Comparison of ENCODE assay signal across 9 mouse cellular contexts in genomic region chrX:61046700-61047099, GRCm38 (mm10).
DNase-seq lines count a peak whose midpoint lies in the region; ATAC-seq and TF ChIP-seq lines count a peak whose summit lies in the region.
"Had no signal": no experiment of that assay in that cellular context is flagged by ENCODE, and none has a peak within 500 bp of the region (broad histone marks: within the 10 kb centered on the region; RNA-seq: fewer than 3 reads in every experiment).

No protein-coding gene starts in this region.

- no peaks in the 10 kb centered on the region for H3K79me2 ChIP-seq in MEL (ENCODE audit: control insufficient read depth, insufficient read depth, low read length, poor library complexity)

- peak; percentile 53 for TF ChIP-seq RAD21 in MEL (IDR thresholded peaks at IDR 0.05; ENCODE audit: low read depth, low read length)

- TF ChIP-seq POLR2A in MEL (IDR thresholded peaks at IDR 0.05; ENCODE audit: control insufficient read depth in 1 of 2, insufficient read depth in 1 of 2, low read depth in 1 of 2, low read length in 2 of 2, poor library complexity in 1 of 2) = no peak

- H3K9ac ChIP-seq in MEL (ENCODE audit: control insufficient read depth, low read depth, low read length, poor library complexity, severe bottlenecking) = no peak overlapping the region
- H3K9ac ChIP-seq: neural tube, embryonic 12.5 days had no signal

- TF ChIP-seq CTCF in MEL (IDR thresholded peaks at IDR 0.05 in 2 of 3, conservative IDR thresholded peaks at IDR 0.05 in 1 of 3; ENCODE audit: control insufficient read depth in 1 of 3, insufficient read depth in 1 of 3, low read depth in 2 of 3, low read length in 3 of 3, poor library complexity in 1 of 3, severe bottlenecking in 1 of 3) = peak in 2 of 3 experiments; percentile 15 to 44; a peak in 2 of 6 replicates

- H3K27ac ChIP-seq in MEL (ENCODE audit: control insufficient read depth, low read depth, low read length) = no peak overlapping the region
- H3K27ac ChIP-seq: neural tube, embryonic 12.5 days had no signal

- no peaks in the 10 kb centered on the region for H3K27me3 ChIP-seq in MEL (ENCODE audit: control insufficient read depth in 1 of 2, insufficient read depth in 2 of 2, low read length in 2 of 2)
- H3K27me3 ChIP-seq: neural tube, embryonic 12.5 days had no signal

- no peak overlapping the region for H3K4me3 ChIP-seq in MEL (ENCODE audit: control insufficient read depth in 1 of 2, insufficient read depth in 1 of 2, low read depth in 2 of 2, low read length in 2 of 2)
- H3K4me3 ChIP-seq: neural tube, embryonic 12.5 days had no signal

- no peaks in the 10 kb centered on the region for H3K9me3 ChIP-seq in MEL (replicated peaks; ENCODE audit: insufficient read depth, low read length)
- H3K9me3 ChIP-seq: neural tube, embryonic 12.5 days had no signal

- H3K4me1 ChIP-seq in MEL (ENCODE audit: control insufficient read depth in 1 of 2, insufficient read depth in 2 of 2, low read length in 2 of 2) = no peaks in the 10 kb centered on the region
- H3K4me1 ChIP-seq: neural tube, embryonic 12.5 days had no signal

- H3K36me3 ChIP-seq in MEL (ENCODE audit: control insufficient read depth in 1 of 2, insufficient read depth in 2 of 2, low read length in 2 of 2) = no peaks in the 10 kb centered on the region
- H3K36me3 ChIP-seq: neural tube, embryonic 12.5 days had no signal

- no peak for TF ChIP-seq EP300 in MEL (IDR thresholded peaks at IDR 0.05; ENCODE audit: low read depth in 1 of 2, low read length in 2 of 2)

- DNase-seq in adrenal gland, postnatal 10 days = peak; percentile 8
- DNase-seq in adrenal gland, postnatal 14 days = no peak
- DNase-seq in kidney, postnatal 10 days = peak; percentile 14
- DNase-seq in kidney, adult 18-20 months = no peak
- DNase-seq in MEL (ENCODE audit: low read depth, low spot score) = peak; percentile 7
- DNase-seq in layer of hippocampus, adult 9-11 months = peak; percentile 2

- ATAC-seq in CD4-positive, CD25-positive, alpha-beta regulatory T cell, adult 4 months = no peak
- ATAC-seq in inflammation-experienced regulatory T-cells, adult 6 months = no peak

TF ChIP-seq in MEL, 35 proteins besides CTCF, POLR2A, EP300 and RAD21:
- peak; percentile 37 for TF ChIP-seq SMC3 (IDR thresholded peaks at IDR 0.05; ENCODE audit: low read depth, low read length)
- 0 out of 2 replicates have a peak, but pooled peaks have one; percentile 12 for TF ChIP-seq ZC3H11A (IDR thresholded peaks at IDR 0.05; ENCODE audit: low read depth, low read length)
- no peak for TF ChIP-seq HCFC1 (IDR thresholded peaks at IDR 0.05; ENCODE audit: low read depth, low read length)

Comparison
In these comparisons a context has a peak if more than half of its experiments do, and no peak if none do; other contexts are left out.
1. DNase-seq: peak in adrenal gland, postnatal 10 days (single experiment), kidney, postnatal 10 days (single experiment), MEL (single experiment) and layer of hippocampus, adult 9-11 months (single experiment); none in adrenal gland, postnatal 14 days (single experiment) and kidney, adult 18-20 months (single experiment).